Mouse (Mus musculus): ENCODE data around the gene Ear6.
A peak's percentile ranks its signal among the peaks of the same experiment; 100 is the strongest.

The Ear6 gene

GRCm38 (mm10) chr14:51893809-51894208, 40.3 kb downstream of the Ear6 start:
- DNase-seq (ENCODE audit: low spot score in 2 of 2) = no peak

GRCm38 (mm10) chr14:51895071-51895470, 41.6 kb downstream of the Ear6 start:
- DNase-seq (ENCODE audit: low spot score in 2 of 2) = no peak

GRCm38 (mm10) chr14:51896019-51896418, 42.5 kb downstream of the Ear6 start:
- DNase-seq (ENCODE audit: low spot score in 2 of 2) = no peak

GRCm38 (mm10) chr14:51896539-51897170, 43.2 kb downstream of the Ear6 start:
- no peak for DNase-seq (ENCODE audit: low spot score in 2 of 2)

- DNase-seq (ENCODE audit: low spot score in 2 of 2) = no peak
Measured at GRCm38 (mm10) chr14:51899351-51899750, 45.9 kb downstream of the Ear6 start.

- peak in 1 of 2 experiments; percentile 67 for DNase-seq (ENCODE audit: low spot score in 2 of 2)
Measured at GRCm38 (mm10) chr14:51902806-51903710, 49.6 kb downstream of the Ear6 start.

GRCm38 (mm10) chr14:51903782-51904181, 50.3 kb downstream of the Ear6 start:
- DNase-seq (ENCODE audit: low spot score in 2 of 2) = no peak
